Mouse (Mus musculus): ENCODE results near the gene Gm8914.
"Not testable (repeated sequence)": the region's sequence is repeated elsewhere in the genome, so short reads cannot be mapped to it uniquely, and the experiment has no call there.

Gene Gm8914

GRCm38 (mm10) chrX:91479826-91480225 is at the start of gene Gm8914:
Gene Gm8914 (plus strand): TSS chrX:91480126.
- not testable (repeated sequence) for DNase-seq

Data from right cerebral cortex, postnatal 25 days (tissue).